Mouse (Mus musculus) heart, embryonic 14.5 days (tissue): ENCODE measurements around the gene Impg1. TPM values are rescaled to one million over a fixed set of nuclear protein-coding genes. Genes with fewer than 3 reads are reported as not detected.
A peak's percentile ranks its signal among the peaks of the same experiment; 100 is the strongest.

Experiments used
- ATAC-seq: fragments of 200-750 bp; cut with Nextera tagmentation; 2 replicates; pipeline ENCODE4 v1.8.0; 2017; ENCODE audit warnings: low read depth, moderate TSS enrichment; ENCODE audit not compliant: insufficient number of reproducible peaks, insufficient read depth, low FRiP score
- H3K27ac ChIP-seq, 2 experiments: fragments of 200-500 bp in 1 of 2; fragments of 300-500 bp in 1 of 2; sonication (generic) in 1 of 2; replicated peaks in 1 of 2; 2 replicates each; pipeline ENCODE4 v1.5.1; 2012 to 2014; ENCODE audit warnings: low read depth in 2 of 2, low read length in 2 of 2, control low read depth in 1 of 2, mild to moderate bottlenecking in 1 of 2, mixed read lengths in 1 of 2; ENCODE audit not compliant: control insufficient read depth in 1 of 2, insufficient read depth in 1 of 2
- H3K27me3 ChIP-seq: fragments of 300-500 bp; sonication (generic); 2 replicates; pipeline ENCODE4 v1.6.1; 2014; ENCODE audit warnings: mild to moderate bottlenecking, low read length, control low read depth; ENCODE audit not compliant: control insufficient read depth, insufficient read depth
- H3K36me3 ChIP-seq: fragments of 300-500 bp; sonication (generic); 2 replicates; pipeline ENCODE4 v1.6.1; 2014; ENCODE audit warnings: mild to moderate bottlenecking, control low read depth, low read length, mixed read lengths; ENCODE audit not compliant: control insufficient read depth, insufficient read depth
- H3K4me1 ChIP-seq, 2 experiments: fragments of 200-500 bp in 1 of 2; fragments of 300-500 bp in 1 of 2; sonication (generic) in 1 of 2; 2 replicates each; pipeline ENCODE4 v1.6.1; 2012 to 2014; ENCODE audit warnings: low read length in 2 of 2, control low read depth in 1 of 2, mixed read lengths in 1 of 2; ENCODE audit not compliant: control insufficient read depth in 2 of 2, insufficient read depth in 2 of 2
- H3K4me2 ChIP-seq: fragments of 300-500 bp; sonication (generic); 2 replicates; pipeline ENCODE4 v1.6.1; 2014; ENCODE audit warnings: mild to moderate bottlenecking, low read length
- H3K4me3 ChIP-seq, 2 experiments: fragments of 200-500 bp in 1 of 2; fragments of 300-500 bp in 1 of 2; sonication (generic) in 1 of 2; 2 replicates each; pipeline ENCODE4 v1.5.1; 2012 to 2014; ENCODE audit warnings: low read length in 2 of 2, mild to moderate bottlenecking in 2 of 2, control low read depth in 1 of 2, low read depth in 1 of 2, moderate library complexity in 1 of 2; ENCODE audit not compliant: control insufficient read depth in 1 of 2, insufficient read depth in 1 of 2
- H3K9ac ChIP-seq: fragments of 300-500 bp; sonication (generic); 2 replicates; pipeline ENCODE4 v1.6.1; 2014; ENCODE audit warnings: mild to moderate bottlenecking, low read length
- H3K9me3 ChIP-seq: fragments of 300-500 bp; sonication (generic); 2 replicates; pipeline ENCODE4 v1.6.1; 2016; ENCODE audit warnings: low read length, control low read depth; ENCODE audit not compliant: control insufficient read depth
- WGBS: fragments of 180-500 bp; shearing (Covaris S2); extraction: QIAGEN DNeasy Blood & Tissue Kit; methylation state at CpG from one replicate; pipeline ENCODE4 v1.1.7; 2014; 5-methylcytosine and 5-hydroxymethylcytosine counted together
- polyA plus RNA-seq: library from polyadenylated mRNA; unstranded; fragments of >200 nt; fragmentation: Nextera tagmentation; extraction: Ambion mirVana; gene quantifications from 2 replicates; pipeline ENCODE4 v1.2.1, GENCODE M21; 2014

Impg1 gene
- polyA plus RNA-seq, 1 experiment from 2014 or later, result not detected

DNA sequence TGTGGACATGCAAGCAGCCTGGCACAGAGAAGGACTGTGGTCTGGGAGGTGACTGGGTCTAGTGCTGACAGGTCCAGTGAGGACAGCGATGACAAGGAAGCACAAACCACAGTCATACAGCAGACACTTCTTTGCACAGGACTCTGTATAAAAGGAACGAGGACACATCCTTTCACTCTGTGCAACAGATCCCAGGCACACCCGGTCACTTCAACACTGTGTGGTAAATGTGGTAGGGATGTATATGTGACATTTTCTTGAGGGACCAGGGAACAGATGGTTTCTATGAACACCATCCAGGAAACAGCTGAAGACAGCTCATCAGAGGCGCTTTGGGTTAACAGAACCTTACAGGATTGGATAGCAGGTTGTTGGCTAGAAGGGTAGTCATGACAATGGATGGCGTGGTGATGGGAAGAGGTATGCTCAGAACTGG lies 92.0 kb downstream of the Impg1 start:
- H3K9ac ChIP-seq, result no peak overlapping the region
- 24% methylated on average over 5 of the region's 5 CpGs for WGBS
- no peak overlapping the region for H3K27ac ChIP-seq
- no peaks in the 10 kb centered on the region for H3K9me3 ChIP-seq
- ATAC-seq, result peak; percentile 43; the same call in 1 of the 2 replicates
- H3K4me1 ChIP-seq, result peaks cover 7% of the 10 kb centered on the region in 2 experiments; a peak in 3 of 4 replicates
- no peak overlapping the region for H3K4me3 ChIP-seq
- no peaks in the 10 kb centered on the region for H3K36me3 ChIP-seq
- H3K27me3 ChIP-seq, result no peaks in the 10 kb centered on the region
- H3K4me2 ChIP-seq, result peak overlapping the region; percentile 11; the same call in 1 of the 2 replicates

DNA sequence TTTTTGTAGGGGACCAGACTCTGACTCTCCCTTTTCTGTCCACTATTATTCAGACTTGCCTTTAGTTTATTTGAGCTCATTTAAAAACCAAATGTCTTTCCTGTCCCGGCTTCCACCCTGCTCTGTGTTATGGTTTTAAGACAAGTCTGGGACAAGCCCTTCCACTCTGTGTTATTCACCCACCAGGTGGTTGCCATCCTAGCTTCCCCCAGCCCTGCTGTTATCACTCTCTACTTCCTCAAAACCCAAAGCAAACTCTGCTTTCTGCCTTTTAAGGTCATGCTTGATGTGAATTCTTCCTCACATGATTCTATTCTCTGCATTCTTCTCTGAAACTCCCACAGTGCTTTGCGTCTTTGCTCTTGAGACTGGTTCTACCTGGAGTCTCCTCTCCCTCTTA lies 96.6 kb downstream of the Impg1 start:
- Histone ChIP-seq H3K9ac (no peak overlapping the region), H3K36me3 (no peaks in the 10 kb centered on the region), H3K27me3 (no peaks in the 10 kb centered on the region), H3K9me3 (no peaks in the 10 kb centered on the region), H3K4me3 (no peak overlapping the region), H3K4me2 (no peak overlapping the region), H3K4me1 (peaks cover 6 to 7% of the 10 kb centered on the region in 2 experiments; a peak in 2 of 4 replicates), H3K27ac (no peak overlapping the region)
- WGBS, result 60% methylated on average over 2 of the region's 2 CpGs
- ATAC-seq, result no peak

DNA sequence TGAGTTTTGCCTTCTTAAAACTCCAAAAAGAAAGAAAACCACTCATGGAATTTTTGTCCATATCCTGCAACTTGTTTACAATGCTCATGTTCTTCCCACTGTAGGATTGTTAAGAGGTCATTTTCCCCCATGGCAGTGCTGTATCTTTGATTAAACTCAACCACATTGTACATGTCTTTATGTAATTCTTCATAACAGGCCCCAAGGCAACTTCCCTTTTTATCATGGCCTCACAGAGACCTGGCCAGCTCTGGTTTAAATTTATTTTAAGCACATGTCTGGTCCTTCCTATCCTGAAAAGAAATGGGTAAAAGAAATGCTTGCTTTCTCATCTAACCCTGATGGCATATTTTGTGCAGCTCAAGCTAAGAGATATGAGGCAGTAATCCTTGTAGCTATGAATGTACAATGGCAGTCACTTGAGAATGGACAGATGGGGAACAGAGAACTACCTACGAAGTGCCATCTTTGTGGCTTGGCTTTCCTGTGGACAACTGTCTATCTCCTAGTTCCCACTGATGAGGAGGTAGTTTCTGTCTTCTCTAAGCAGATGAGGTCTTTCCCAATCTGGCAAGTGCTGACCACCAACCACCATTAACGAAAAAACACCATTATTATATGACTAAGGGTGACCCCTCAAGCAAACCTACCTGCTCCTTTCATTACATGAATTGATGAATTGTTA lies 97.6 kb downstream of the Impg1 start:
- Histone ChIP-seq H3K36me3 (no peaks in the 10 kb centered on the region), H3K9me3 (no peaks in the 10 kb centered on the region), H3K4me3 (no peak overlapping the region), H3K27me3 (no peaks in the 10 kb centered on the region), H3K4me2 (no peak overlapping the region), H3K27ac (no peak overlapping the region), H3K4me1 (peaks cover 0 to 2% of the 10 kb centered on the region in 2 experiments; a peak in 1 of 4 replicates), H3K9ac (no peak overlapping the region)
- ATAC-seq, result no peak
- 74% methylated on average over 2 of the region's 2 CpGs for WGBS

DNA sequence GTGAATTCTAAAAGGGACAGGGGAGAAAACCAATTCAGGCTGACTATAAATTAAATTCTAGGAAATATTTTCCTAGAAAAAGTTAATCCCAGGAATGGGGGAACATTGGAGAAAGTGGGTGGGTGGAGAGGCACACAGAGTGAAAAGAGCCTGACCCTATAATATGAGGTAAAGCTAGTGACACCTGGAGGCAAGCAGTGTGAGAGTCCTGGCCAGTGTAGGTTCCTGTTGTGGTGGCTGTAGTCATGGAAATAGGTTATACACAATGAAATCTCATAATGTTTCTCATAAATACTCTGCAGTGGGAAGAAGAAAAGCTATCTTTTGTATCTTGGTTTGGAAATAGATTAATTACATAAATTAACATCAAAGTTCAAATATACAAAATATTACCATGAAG lies 105.2 kb downstream of the Impg1 start:
- H3K36me3 ChIP-seq, result no peaks in the 10 kb centered on the region
- no peaks in the 10 kb centered on the region for H3K27me3 ChIP-seq
- H3K9ac ChIP-seq, result no peak overlapping the region
- H3K9me3 ChIP-seq, result no peaks in the 10 kb centered on the region
- ATAC-seq, result no peak
- no peaks in the 10 kb centered on the region for H3K4me1 ChIP-seq
- H3K4me3 ChIP-seq, result no peak overlapping the region
- H3K4me2 ChIP-seq, result no peak overlapping the region
- H3K27ac ChIP-seq, result no peak overlapping the region

DNA sequence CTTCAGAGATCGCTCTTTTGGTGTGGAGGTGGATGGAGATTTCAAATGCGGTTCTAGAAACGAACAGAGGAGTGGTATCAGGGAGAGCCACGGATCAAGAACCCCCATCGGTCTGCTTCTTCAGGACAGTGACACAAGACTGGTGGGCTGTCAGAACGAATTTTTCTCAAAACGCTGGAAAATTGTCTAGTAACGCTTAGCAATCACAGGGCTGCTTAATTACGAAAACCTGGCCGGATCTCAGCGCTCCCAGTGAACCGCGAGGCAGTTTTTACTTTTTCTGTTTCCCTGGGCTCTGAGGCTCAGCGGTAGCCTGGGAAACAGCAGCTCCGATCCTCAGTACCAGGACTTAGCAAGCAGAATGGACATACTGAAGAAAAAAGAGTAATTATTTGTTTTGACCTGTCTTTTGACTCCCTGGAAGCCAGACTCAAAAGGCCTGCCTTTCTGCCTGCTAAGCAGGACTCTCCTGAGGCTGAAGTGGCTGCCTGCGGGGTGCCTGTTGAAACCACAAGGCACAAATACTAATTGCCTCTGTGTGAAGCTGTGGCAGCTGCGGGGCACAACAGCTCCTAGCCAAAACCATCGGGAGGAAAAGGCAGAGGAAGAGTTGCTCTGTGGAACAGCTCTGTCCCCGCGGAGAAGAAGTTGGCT lies 113.5 kb downstream of the Impg1 start:
- no peaks in the 10 kb centered on the region for H3K36me3 ChIP-seq
- H3K4me3 ChIP-seq, result no peak overlapping the region
- H3K27me3 ChIP-seq, result no peaks in the 10 kb centered on the region
- H3K4me1 ChIP-seq, result no peaks in the 10 kb centered on the region
- 46% methylated on average over 20 of the region's 20 CpGs for WGBS
- H3K4me2 ChIP-seq, result peak overlapping the region; percentile 14
- no peak overlapping the region for H3K9ac ChIP-seq
- 0 out of 2 replicates have a peak, but pooled peaks cover 3% of the 10 kb centered on the region for H3K9me3 ChIP-seq
- no peak overlapping the region for H3K27ac ChIP-seq
- ATAC-seq, result no peak

DNA sequence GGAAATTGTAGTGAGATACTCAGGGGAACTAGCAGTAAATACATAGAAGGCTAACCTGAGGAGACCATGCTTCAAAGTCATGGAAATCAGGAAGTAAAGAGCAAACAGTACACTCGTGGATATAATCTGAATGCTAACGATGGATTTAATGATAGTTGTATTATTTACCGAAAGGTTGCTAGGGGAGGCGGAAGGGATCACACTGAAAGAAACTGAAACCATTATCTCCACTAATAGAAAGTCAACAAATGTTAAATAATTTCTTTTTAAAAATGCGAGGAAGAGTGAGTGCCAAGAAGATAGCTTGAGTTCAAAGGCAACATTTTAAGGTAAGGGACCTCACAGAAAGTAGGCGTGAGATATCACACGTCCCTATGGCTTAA lies 114.0 kb downstream of the Impg1 start:
- Histone ChIP-seq H3K4me3 (no peak overlapping the region), H3K9me3 (0 out of 2 replicates have a peak, but pooled peaks cover 3% of the 10 kb centered on the region), H3K9ac (no peak overlapping the region), H3K27ac (no peak overlapping the region), H3K36me3 (no peaks in the 10 kb centered on the region), H3K27me3 (no peaks in the 10 kb centered on the region), H3K4me1 (no peaks in the 10 kb centered on the region), H3K4me2 (peak overlapping the region; percentile 14; the same call in 1 of the 2 replicates)
- ATAC-seq, result no peak
- 66% methylated on average over 7 of the region's 7 CpGs for WGBS

DNA sequence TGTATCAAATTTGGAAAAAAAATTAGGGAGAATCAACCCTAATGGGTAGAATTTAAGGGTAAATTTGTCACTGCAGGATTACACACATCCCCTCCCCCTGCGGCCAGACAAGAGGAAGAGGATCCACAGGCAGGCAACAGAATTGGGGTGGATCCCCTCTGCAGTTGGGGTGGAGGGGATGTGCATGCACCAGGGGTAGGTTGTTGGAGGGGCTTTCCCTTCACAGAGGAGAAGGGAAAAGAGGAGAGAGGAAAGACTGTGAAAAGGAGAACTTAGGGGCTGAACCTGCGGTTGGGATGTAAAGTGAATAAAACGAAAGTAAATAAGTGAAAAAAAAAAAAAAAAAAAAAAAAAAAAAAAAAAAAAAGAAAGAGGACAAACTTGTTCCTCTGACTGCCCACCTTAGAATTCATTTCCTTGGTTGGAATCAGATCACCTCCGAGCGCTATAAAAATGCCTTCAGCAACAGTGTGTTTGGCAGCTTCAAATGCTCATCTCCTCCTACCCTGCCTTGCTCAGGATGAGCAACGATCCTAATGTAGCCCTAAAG lies 120.8 kb downstream of the Impg1 start:
- Histone ChIP-seq H3K9ac (no peak overlapping the region), H3K4me2 (no peak overlapping the region), H3K4me3 (no peak overlapping the region), H3K27me3 (no peaks in the 10 kb centered on the region), H3K27ac (no peak overlapping the region), H3K9me3 (no peaks in the 10 kb centered on the region), H3K4me1 (no peaks in the 10 kb centered on the region), H3K36me3 (no peaks in the 10 kb centered on the region)
- no peak for ATAC-seq
- WGBS, result 85% methylated on average over 6 of the region's 6 CpGs
